Mouse (Mus musculus): ENCODE data around the gene Gm20388.

- TF ChIP-seq CTCF (IDR thresholded peaks at IDR 0.05; ENCODE audit: insufficient read depth, low read depth, low read length), result no peak
- TF ChIP-seq POLR2A (IDR thresholded peaks at IDR 0.05; ENCODE audit: insufficient read depth, low read depth, low read length), result no peak
Measured at GRCm38 (mm10) chr8:122484831-122485230, 2574.2 kb downstream of the Gm20388 start.

Measured in olfactory bulb, adult 2 months (tissue).